Mouse (Mus musculus) erythroblast, embryonic 14.5 days (primary cell): ENCODE data around the gene Hist1h3h.

Experiments
- GATA1 ChIP-seq: IDR thresholded peaks from 2 replicates; pipeline ENCODE4 v1.6.1; 2012; ENCODE audit warnings: low read length, inconsistent platforms, mixed read lengths
- TAL1 ChIP-seq: IDR thresholded peaks from 3 replicates; pipeline ENCODE4 v1.6.1; 2012; ENCODE audit warnings: low read length, inconsistent platforms, mixed read lengths

DNA sequence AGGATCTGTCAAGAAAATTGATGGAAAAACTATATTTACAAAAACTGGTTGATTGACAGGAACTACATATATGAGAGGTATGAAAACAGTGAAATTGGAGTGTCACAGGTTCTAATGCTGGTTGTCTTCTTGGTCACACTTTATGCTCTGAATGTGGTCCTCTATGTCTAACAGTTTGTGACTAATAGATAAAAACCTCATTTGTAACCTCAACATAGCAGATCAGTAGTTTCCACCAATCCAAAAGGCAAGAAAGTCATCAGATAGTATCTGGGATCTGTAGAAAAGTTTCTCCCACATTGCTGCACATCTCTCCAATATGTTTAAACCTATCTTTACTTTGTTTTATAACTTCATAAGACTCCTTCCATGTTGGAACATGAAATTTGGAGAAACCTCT lies 34.0 kb downstream of the Hist1h3h start:
- no peak for TF ChIP-seq GATA1
- TF ChIP-seq TAL1 = no peak
